Mouse (Mus musculus) sigmoid colon, adult 10 weeks (tissue): ENCODE data around the gene Armh2. TPM values are rescaled to one million over a fixed set of nuclear protein-coding genes. Genes with fewer than 3 reads are reported as not detected.

Experiments
- polyA plus RNA-seq: library from polyadenylated mRNA; stranded (reverse); fragments of 350-450 nt; fragmentation: Illumina TruSeq; extraction: RNeasy Lipid Tissue Mini Kit (QIAGEN cat#74804); gene quantifications from one replicate; pipeline ENCODE4 v1.2.3, GENCODE M21; 2014; ENCODE audit warnings: low read depth, low replicate concordance

The Armh2 gene
- not detected for polyA plus RNA-seq

GRCm38 (mm10) chr13:24741028-24741427 lies at the start of gene Armh2:
Gene Armh2 (plus strand): TSS chr13:24741232.

GRCm38 (mm10) chr13:24761403-24762227 lies 20.6 kb downstream of the Armh2 start, which contains the start of gene Gmnn:
Gene Gmnn (minus strand): TSS chr13:24761923.

Other genes with a start within 250 kb of the Armh2 start
- 3.7 TPM for gene Ripor2, start 159.0 kb upstream of the Armh2 start, polyA plus RNA-seq
- 46.7 TPM for gene Gmnn, start 20.7 kb downstream of the Armh2 start, polyA plus RNA-seq
- 270 TPM for gene BC005537, start 60.4 kb downstream of the Armh2 start, polyA plus RNA-seq
- 67.6 TPM for gene Acot13, start 90.3 kb downstream of the Armh2 start, polyA plus RNA-seq
- 139 TPM for gene Tdp2, start 90.4 kb downstream of the Armh2 start, polyA plus RNA-seq
- 0.73 TPM for gene D130043K22Rik, start 103.9 kb downstream of the Armh2 start, polyA plus RNA-seq
- 12.4 TPM for gene Aldh5a1, start 196.4 kb downstream of the Armh2 start, polyA plus RNA-seq
- 4.0 TPM for gene Gpld1, start 201.9 kb downstream of the Armh2 start, polyA plus RNA-seq